In genomic region chr6:92277179-92277578, GRCm38 (mm10) we compare ENCODE assay signal across 33 mouse cellular contexts. TPM values are rescaled to one million over a fixed set of nuclear protein-coding genes. Genes with fewer than 3 reads are reported as not detected.
"Had no signal": no experiment of that assay in that cellular context is flagged by ENCODE, and none has a peak within 500 bp of the region (broad histone marks: within the 10 kb centered on the region; RNA-seq: fewer than 3 reads in every experiment).

No protein-coding gene starts in this region.

- H3K27me3 ChIP-seq: heart, embryonic 12.5 days; hindbrain, embryonic 12.5 days; hindbrain, embryonic 15.5 days; kidney, embryonic 15.5 days; limb, embryonic 13.5 days; limb, embryonic 15.5 days; liver, embryonic 13.5 days; liver, embryonic 15.5 days had no signal

- DNase-seq: gastrocnemius, postnatal 14 days; gastrocnemius, postnatal 36 days; heart, adult 18-20 months; heart, postnatal 10 days; heart, postnatal 4 days; kidney, adult 11 months; kidney, adult 2 months; kidney, adult 9 months; kidney, postnatal 14 days; kidney, postnatal 36 days; layer of hippocampus, adult 9-11 months; layer of hippocampus, postnatal 36 days; left cerebral cortex, postnatal 4 days; liver, embryonic 13.5 days had no signal

- H3K4me3 ChIP-seq: heart, embryonic 10.5 days; heart, embryonic 12.5 days; hindbrain, embryonic 10.5 days; hindbrain, embryonic 12.5 days; hindbrain, embryonic 15.5 days; kidney, embryonic 15.5 days; limb, embryonic 13.5 days; limb, embryonic 15.5 days; liver, embryonic 13.5 days; liver, embryonic 15.5 days had no signal

- H3K9ac ChIP-seq: heart, embryonic 12.5 days; hindbrain, embryonic 12.5 days; hindbrain, embryonic 15.5 days; kidney, embryonic 15.5 days; limb, embryonic 13.5 days; limb, embryonic 15.5 days; liver, embryonic 13.5 days; liver, embryonic 15.5 days had no signal

- H3K4me2 ChIP-seq: heart, embryonic 12.5 days; hindbrain, embryonic 12.5 days; hindbrain, embryonic 15.5 days; kidney, embryonic 15.5 days; limb, embryonic 13.5 days; limb, embryonic 15.5 days; liver, embryonic 11.5 days; liver, embryonic 13.5 days; liver, embryonic 15.5 days had no signal

- H3K36me3 ChIP-seq: heart, embryonic 10.5 days; heart, embryonic 12.5 days; hindbrain, embryonic 10.5 days; hindbrain, embryonic 12.5 days; hindbrain, embryonic 15.5 days; kidney, embryonic 15.5 days; limb, embryonic 13.5 days; limb, embryonic 15.5 days; liver, embryonic 13.5 days; liver, embryonic 15.5 days had no signal

- H3K27ac ChIP-seq: heart, embryonic 10.5 days; hindbrain, embryonic 10.5 days; hindbrain, embryonic 12.5 days; hindbrain, embryonic 15.5 days; hindbrain, postnatal 0 days; kidney, embryonic 15.5 days; kidney, postnatal 0 days; limb, embryonic 13.5 days; limb, embryonic 15.5 days; liver, embryonic 13.5 days; liver, embryonic 15.5 days had no signal

- H3K9me3 ChIP-seq: heart, embryonic 10.5 days; heart, embryonic 12.5 days; hindbrain, embryonic 10.5 days; hindbrain, embryonic 12.5 days; hindbrain, embryonic 15.5 days; kidney, embryonic 15.5 days; limb, embryonic 13.5 days; limb, embryonic 15.5 days; liver, embryonic 13.5 days; liver, embryonic 15.5 days had no signal

- H3K4me1 ChIP-seq: heart, embryonic 10.5 days; heart, embryonic 12.5 days; hindbrain, embryonic 15.5 days; kidney, embryonic 15.5 days; limb, embryonic 13.5 days; limb, embryonic 15.5 days had no signal

- ATAC-seq: hindbrain, postnatal 0 days had no signal

RNA-seq across cellular contexts. Expression of gene Trh, which starts 32.7 kb away (rescaled TPM):
- total RNA-seq: gastrocnemius, adult 18-20 months; gastrocnemius, adult 8-10 months; gastrocnemius, postnatal 14 days; gastrocnemius, postnatal 36 days; heart, adult 18-20 months; heart, adult 8-10 months; heart, postnatal 10 days; heart, postnatal 25 days; heart, postnatal 4 days had no signal
- polyA plus RNA-seq: gonadal fat pad, adult 2 months; kidney, adult 2 months; large intestine, adult 2 months; limb, embryonic 11.5 days; limb, embryonic 13.5 days; limb, embryonic 15.5 days; liver, embryonic 11.5 days; liver, embryonic 13.5 days; liver, embryonic 15.5 days had no signal
